Mouse (Mus musculus) WW6 (cell line): Measurements from ENCODE around the gene Npas2.

Experiments
- DNase-seq: peaks from one replicate; pipeline ENCODE4 v3.0.0-alpha.2; 2013; ENCODE audit warnings: low read depth, low spot score

Gene Npas2

GRCm38 (mm10) chr1:39410085-39410821, 216.7 kb downstream of the Npas2 start:
- no peak for DNase-seq
